Mouse (Mus musculus): Measurements from ENCODE around the gene Gmppb. TPM values are rescaled to one million over a fixed set of nuclear protein-coding genes. Genes with fewer than 3 reads are reported as not detected.

Gmppb gene
- polyA plus RNA-seq, 1 experiment from 2014 or later: 12.6 TPM

DNA sequence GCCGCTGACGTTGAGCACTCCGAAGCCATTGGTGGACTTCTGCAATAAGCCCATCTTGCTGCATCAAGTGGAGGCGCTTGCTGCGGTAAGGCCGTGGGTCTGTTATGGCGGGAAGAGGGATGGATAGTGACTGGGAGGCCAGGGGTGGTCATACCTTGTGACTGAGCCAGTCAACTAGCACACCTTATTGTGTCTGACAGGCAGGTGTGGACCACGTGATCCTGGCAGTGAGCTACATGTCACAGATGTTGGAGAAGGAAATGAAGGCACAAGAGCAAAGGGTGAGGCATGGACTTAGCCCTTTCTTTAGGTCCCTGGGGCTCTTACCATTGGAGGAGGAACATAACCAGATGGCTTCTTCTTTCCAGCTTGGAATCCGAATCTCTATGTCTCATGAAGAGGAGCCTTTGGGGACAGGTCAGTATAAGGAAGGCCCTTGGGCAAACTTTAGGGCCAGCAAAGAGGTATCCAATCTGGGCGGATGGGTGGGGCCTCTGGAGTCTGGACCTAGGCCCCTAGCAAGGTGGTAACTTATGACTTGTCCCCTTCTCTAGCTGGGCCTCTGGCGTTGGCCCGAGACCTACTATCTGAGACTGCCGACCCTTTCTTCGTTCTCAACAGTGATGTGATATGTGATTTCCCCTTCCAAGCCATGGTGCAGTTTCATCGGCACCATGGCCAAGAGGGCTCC lies 664 bp downstream of the Gmppb start:
- 39% methylated on average over 15 of the region's 15 CpGs for WGBS (ENCODE audit: insufficient replicate concordance)
- Histone ChIP-seq H3K27me3 (ENCODE audit: insufficient read depth, low read length) (no peaks in the 10 kb centered on the region), H3K4me2 (ENCODE audit: low read depth, low read length) (peak overlapping the region; percentile 88), H3K36me3 (replicated peaks; ENCODE audit: insufficient read depth, low read length) (peaks cover 56% of the 10 kb centered on the region), H3K9me3 (ENCODE audit: low read length) (no peaks in the 10 kb centered on the region), H3K4me1 (ENCODE audit: insufficient read depth) (peaks cover 24% of the 10 kb centered on the region), H3K4me3 (ENCODE audit: low read depth, low read length) (peak overlapping the region; percentile 91), H3K27ac (ENCODE audit: low read depth) (peak overlapping the region; percentile 88), H3K9ac (replicated peaks) (peak overlapping the region; percentile 78)
- peak; percentile 4; the same call in 1 of the 2 replicates for ATAC-seq
- peak; percentile 28 for DNase-seq
- no peak for TF ChIP-seq CTCF (IDR thresholded peaks at IDR 0.05; ENCODE audit: low read depth)
- TF ChIP-seq EP300 (IDR thresholded peaks at IDR 0.05; ENCODE audit: low read depth): no peak

- TF ChIP-seq CTCF (IDR thresholded peaks at IDR 0.05; ENCODE audit: low read depth): no peak
- Histone ChIP-seq H3K27ac (ENCODE audit: low read depth) (no peak overlapping the region), H3K9me3 (ENCODE audit: low read length) (no peaks in the 10 kb centered on the region), H3K9ac (replicated peaks) (no peak overlapping the region), H3K36me3 (replicated peaks; ENCODE audit: insufficient read depth, low read length) (peaks cover 56% of the 10 kb centered on the region), H3K4me3 (ENCODE audit: low read depth, low read length) (no peak overlapping the region), H3K4me1 (ENCODE audit: insufficient read depth) (peaks cover 24% of the 10 kb centered on the region), H3K4me2 (ENCODE audit: low read depth, low read length) (no peak overlapping the region), H3K27me3 (ENCODE audit: insufficient read depth, low read length) (no peaks in the 10 kb centered on the region)
- peak; percentile 19 for DNase-seq
- 92% methylated on average over 15 of the region's 15 CpGs for WGBS (ENCODE audit: insufficient replicate concordance)
- no peak for ATAC-seq
Observed at GRCm38 (mm10) chr9:108051184-108051930, 2.3 kb downstream of the Gmppb start.

GRCm38 (mm10) chr9:108051931-108052220 lies 2.8 kb downstream of the Gmppb start:
- no peak overlapping the region for H3K27ac ChIP-seq (ENCODE audit: low read depth)
- DNase-seq: peak; percentile 15
- ATAC-seq: no peak
- no peak overlapping the region for H3K4me3 ChIP-seq (ENCODE audit: low read depth, low read length)
- H3K9ac ChIP-seq (replicated peaks): no peak overlapping the region
- WGBS (ENCODE audit: insufficient replicate concordance): 84% methylated on average over 4 of the region's 4 CpGs
- TF ChIP-seq CTCF (IDR thresholded peaks at IDR 0.05; ENCODE audit: low read depth) (no peak), EP300 (IDR thresholded peaks at IDR 0.05; ENCODE audit: low read depth) (no peak)
- no peak overlapping the region for H3K4me2 ChIP-seq (ENCODE audit: low read depth, low read length)
- H3K9me3 ChIP-seq (ENCODE audit: low read length): no peaks in the 10 kb centered on the region
- peaks cover 24% of the 10 kb centered on the region for H3K4me1 ChIP-seq (ENCODE audit: insufficient read depth)
- no peaks in the 10 kb centered on the region for H3K27me3 ChIP-seq (ENCODE audit: insufficient read depth, low read length)
- H3K36me3 ChIP-seq (replicated peaks; ENCODE audit: insufficient read depth, low read length): peaks cover 56% of the 10 kb centered on the region

GRCm38 (mm10) chr9:108052411-108052810 lies 3.4 kb downstream of the Gmppb start:
- Histone ChIP-seq H3K9ac (replicated peaks) (no peak overlapping the region), H3K27ac (ENCODE audit: low read depth) (peak overlapping the region; percentile 11; the same call in 1 of the 2 replicates), H3K4me2 (ENCODE audit: low read depth, low read length) (no peak overlapping the region)

GRCm38 (mm10) chr9:108052885-108053664 lies 4.0 kb downstream of the Gmppb start, which contains the start of gene Amigo3:
Gene Amigo3 (plus strand): TSS chr9:108053159.
- peak; percentile 46 for ATAC-seq
- TF ChIP-seq CTCF (IDR thresholded peaks at IDR 0.05; ENCODE audit: low read depth): peak; percentile 98
- no peak for TF ChIP-seq EP300 (IDR thresholded peaks at IDR 0.05; ENCODE audit: low read depth)
- no peak within 1 kb of the TSS; the same call in 1 of the 2 replicates for H3K4me3 ChIP-seq (ENCODE audit: low read depth, low read length)
- H3K4me2 ChIP-seq (ENCODE audit: low read depth, low read length): peak within 1 kb of the TSS; percentile 58
- H3K9ac ChIP-seq (replicated peaks): no peak within 1 kb of the TSS
- peak; percentile 96 for DNase-seq
- H3K4me1 ChIP-seq (ENCODE audit: insufficient read depth): peaks cover 16% of the 10 kb centered on the region
- 57% methylated on average over 20 of the region's 20 CpGs for WGBS (ENCODE audit: insufficient replicate concordance)
- H3K27ac ChIP-seq (ENCODE audit: low read depth): peak within 1 kb of the TSS; percentile 19; the same call in 1 of the 2 replicates
- no peaks in the 10 kb centered on the region for H3K9me3 ChIP-seq (ENCODE audit: low read length)
- H3K27me3 ChIP-seq (ENCODE audit: insufficient read depth, low read length): no peaks in the 10 kb centered on the region
- peaks cover 68% of the 10 kb centered on the region for H3K36me3 ChIP-seq (replicated peaks; ENCODE audit: insufficient read depth, low read length)

More at GRCm38 (mm10) chr9:108052411-108052810, 3.4 kb downstream of the Gmppb start:
- Histone ChIP-seq H3K4me1 (ENCODE audit: insufficient read depth) (peaks cover 22% of the 10 kb centered on the region), H3K27me3 (ENCODE audit: insufficient read depth, low read length) (no peaks in the 10 kb centered on the region), H3K36me3 (replicated peaks; ENCODE audit: insufficient read depth, low read length) (peaks cover 61% of the 10 kb centered on the region), H3K4me3 (ENCODE audit: low read depth, low read length) (no peak overlapping the region), H3K9me3 (ENCODE audit: low read length) (no peaks in the 10 kb centered on the region)
- no peak for ATAC-seq
- DNase-seq: peak; percentile 18
- TF ChIP-seq CTCF (IDR thresholded peaks at IDR 0.05; ENCODE audit: low read depth) (no peak), EP300 (IDR thresholded peaks at IDR 0.05; ENCODE audit: low read depth) (no peak)
- 75% methylated on average over 7 of the region's 7 CpGs for WGBS (ENCODE audit: insufficient replicate concordance)

All from liver, postnatal 0 days (tissue).